Mouse (Mus musculus): ENCODE data around the gene Vmn1r212.

DNA sequence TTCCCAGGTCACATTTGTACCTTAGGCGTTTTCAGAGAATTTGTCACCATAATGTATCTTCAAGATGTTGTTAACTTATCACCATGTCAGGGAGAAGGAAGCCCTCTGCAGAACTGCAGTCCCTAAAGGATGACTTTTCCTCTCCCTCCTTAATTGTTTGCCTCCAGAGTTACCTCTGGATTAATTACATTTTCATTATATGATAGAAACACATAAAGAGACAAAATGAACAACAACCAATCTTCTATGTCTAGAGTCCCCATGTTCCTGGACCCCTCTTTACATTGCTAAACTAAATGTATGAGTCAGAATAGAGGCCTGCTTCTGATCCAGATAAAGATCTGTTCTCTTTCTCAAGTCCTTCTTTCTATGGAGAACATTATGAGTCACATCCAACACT is 26.5 kb downstream of the Vmn1r212 start, which contains the start of gene Vmn1r211:
- TF ChIP-seq CTCF (IDR thresholded peaks at IDR 0.05): no peak
- no peak for TF ChIP-seq POLR2A (IDR thresholded peaks at IDR 0.05; ENCODE audit: insufficient read depth, low read depth, low read length)
- TF ChIP-seq EP300 (IDR thresholded peaks at IDR 0.05; ENCODE audit: insufficient read depth, low read depth, low read length): no peak
